Mouse (Mus musculus): ENCODE data around the gene E330017A01Rik.
"Not testable (repeated sequence)": the region's sequence is repeated elsewhere in the genome, so short reads cannot be mapped to it uniquely, and the experiment has no call there.

The E330017A01Rik gene

DNA sequence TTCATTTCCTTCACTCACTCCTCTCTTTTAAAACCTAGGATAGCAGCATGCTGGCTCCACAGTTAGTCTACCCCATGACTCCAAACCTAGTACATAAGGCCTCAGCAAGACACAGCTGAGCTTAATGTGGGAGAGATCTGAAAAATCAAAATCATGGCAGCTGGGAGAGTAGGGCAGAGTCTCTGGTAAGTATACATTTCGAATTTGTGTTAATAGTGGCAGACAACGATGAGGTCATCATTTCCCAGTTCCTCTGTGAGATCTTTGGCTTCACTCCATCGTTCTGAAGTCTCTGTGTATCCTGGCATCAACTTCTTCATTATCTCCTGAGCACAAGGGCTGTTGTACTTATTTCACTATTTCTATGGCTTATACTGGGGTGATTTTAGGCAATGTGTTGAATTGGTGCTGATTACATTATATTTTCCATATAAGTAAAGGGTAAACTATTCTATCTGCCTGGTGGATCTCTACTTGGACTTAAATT lies at the start of gene E330017A01Rik:
TSS of gene E330017A01Rik (minus strand) at position 51 of the 487 bp plus-strand sequence.
- DNase-seq (ENCODE audit: extremely low read depth, insufficient read length, low spot score) = no peak

DNA sequence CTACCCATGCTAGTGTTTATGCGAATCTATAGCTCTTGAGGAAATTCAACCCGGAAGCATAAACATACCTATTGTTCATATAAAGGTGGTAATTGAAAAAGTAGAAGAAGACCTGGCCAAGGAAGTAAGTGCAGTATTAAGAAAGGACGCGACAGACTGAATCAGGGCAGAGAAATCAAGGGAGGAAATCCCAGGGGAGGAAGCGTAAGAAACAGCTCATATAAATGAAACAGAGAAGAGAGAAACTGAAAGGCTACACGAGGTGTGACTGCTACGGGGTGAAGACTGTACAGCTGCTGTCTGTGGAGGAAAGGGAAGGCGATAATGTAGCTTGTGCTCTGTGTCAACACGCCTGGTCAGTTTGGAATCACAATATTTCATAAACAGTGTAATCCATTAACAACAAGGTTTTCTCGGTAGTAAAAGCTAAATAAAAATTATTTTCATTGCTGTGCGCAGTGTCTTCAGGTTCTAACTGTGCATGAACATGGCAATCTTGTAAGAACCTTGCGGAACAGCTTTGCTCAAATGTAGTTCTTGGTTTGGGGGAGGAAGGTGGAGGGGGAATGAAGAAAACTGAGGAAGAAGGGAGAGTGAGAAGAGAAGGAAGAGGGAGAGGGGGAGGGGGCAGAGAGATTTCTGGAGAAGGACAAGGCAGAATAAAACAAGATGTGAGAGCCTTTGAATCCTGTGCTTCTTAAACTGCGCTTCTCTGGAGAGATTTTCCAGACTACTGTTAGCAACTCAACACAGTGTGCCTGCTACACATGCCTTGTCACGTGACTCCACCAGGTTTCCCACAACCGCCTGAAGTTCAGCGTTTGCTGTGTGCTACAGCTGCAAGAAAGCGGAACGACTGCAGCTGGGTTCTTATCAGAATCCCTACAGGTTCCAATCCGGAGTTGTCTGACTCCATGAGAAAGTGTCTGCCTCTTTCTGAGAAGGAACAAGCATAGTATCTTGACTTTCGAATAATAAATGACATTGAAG lies 47.3 kb upstream of the E330017A01Rik start:
- DNase-seq (ENCODE audit: extremely low read depth, insufficient read length, low spot score) = no peak

DNA sequence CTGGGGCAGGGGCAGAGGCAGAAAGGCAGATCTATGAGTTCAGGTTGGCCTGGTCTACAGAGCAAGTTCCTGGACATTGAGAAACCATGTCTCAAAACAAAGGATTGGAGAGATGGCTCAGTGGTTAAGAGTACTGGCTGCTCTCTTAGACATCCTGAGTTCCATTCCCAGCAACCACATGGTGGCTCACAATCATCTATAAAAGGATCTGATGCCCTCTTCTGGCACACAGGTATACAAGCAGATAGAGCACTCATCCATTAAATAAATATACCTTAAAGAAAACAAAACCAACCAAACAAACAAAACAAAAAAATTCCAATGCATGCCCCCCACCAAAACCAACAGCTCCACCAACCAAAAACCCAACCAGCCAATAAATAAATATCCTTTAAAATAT lies 46.0 kb upstream of the E330017A01Rik start:
- DNase-seq (ENCODE audit: extremely low read depth, insufficient read length, low spot score) = no peak

DNA sequence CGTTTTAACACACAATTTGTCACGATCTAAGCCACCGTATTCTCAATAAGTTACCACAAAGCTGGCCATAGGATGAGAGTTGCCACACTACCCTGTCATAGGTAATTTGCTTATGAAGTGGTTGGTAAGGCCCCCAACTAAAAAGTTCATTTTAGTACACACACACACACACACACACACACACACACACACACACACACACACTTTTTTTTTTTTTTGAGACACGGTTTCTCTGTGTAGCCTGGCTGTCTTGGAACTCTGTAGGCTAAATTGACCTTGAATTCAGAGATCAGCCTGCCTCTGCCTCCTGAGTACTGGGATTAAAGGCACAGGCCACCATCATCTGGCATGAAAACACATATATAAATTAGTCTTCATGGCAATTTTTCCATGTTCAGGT lies 45.4 kb upstream of the E330017A01Rik start:
- no peak for DNase-seq (ENCODE audit: extremely low read depth, insufficient read length, low spot score)

DNA sequence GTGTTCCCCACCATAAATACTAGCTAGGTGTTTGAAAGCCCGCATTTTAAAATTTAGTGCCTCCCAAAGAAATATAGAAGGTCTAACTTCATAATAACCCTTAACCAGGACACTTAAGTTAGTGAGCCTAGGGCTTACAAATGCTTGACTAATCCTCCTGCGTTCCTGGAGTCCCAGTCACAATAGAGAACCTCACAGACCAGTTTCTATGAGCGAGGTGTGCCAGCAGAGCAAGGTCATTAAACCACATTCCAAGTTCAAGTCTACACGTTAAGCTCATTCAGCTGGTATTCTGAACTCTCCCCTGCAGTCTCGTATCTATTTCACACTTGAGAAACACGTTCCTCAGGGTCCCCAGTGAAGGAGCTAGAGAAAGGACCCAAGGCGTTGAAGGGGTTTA lies 44.3 kb upstream of the E330017A01Rik start:
- DNase-seq (ENCODE audit: extremely low read depth, insufficient read length, low spot score) = no peak

DNA sequence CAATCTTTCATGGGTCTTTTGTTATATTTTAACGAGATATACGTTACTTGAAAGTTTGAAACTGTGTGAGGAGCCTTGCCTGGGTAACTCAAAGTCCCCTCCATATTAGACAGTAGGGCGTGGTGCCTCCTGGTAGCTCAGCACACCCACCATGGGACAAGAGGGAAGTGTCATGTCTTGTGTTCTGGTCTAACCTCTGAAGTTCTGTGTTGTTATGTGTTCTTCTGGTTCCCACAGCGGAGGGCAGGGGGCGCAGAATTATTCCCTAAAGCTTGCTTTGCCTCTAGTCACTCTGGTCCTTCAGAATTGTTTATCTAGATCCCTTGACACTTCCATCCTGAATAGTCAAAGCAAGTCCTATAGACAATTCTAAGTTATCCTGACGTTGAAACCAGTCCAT lies 43.5 kb upstream of the E330017A01Rik start:
- DNase-seq (ENCODE audit: extremely low read depth, insufficient read length, low spot score) = no peak

DNA sequence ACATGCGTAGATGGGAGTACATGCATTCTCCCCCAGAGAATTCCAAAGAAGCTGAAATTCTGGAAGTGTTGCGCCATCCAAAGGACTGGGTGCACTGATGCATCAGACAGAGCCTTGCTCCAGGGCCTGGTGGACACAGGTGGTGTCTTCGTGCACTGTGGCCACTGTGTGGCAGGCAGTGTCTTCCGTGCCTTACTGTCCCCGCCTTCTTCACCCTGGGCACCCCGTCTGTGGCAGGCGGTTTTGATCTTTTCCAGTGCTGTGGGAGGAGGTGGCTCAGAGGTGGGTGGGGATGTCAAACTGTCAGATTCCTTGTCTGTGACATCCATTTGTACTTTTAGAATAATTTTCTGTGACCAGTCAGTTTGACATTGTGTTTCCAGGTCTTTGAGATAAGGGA lies 40.1 kb upstream of the E330017A01Rik start:
- no peak for DNase-seq (ENCODE audit: extremely low read depth, insufficient read length, low spot score)

DNA sequence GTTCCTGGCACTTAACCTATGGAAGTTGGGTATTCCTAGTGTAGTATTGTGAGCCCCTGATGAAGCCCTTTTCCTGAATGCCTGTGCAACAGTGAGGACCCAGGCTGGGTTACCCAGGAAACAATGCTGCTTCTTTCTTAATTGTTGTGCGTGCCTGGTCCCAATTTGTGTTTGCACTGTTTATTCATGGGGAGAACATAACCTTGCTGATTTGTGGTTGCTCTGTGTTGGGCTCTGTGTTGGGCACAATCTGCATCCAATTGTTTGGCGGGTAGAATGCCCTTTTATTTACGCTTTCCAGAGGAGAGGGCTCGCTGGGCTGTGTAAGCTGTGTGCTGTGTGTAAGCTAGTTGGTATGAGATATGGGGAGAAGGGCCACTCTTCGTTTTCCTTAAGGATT lies 39.0 kb upstream of the E330017A01Rik start:
- no peak for DNase-seq (ENCODE audit: extremely low read depth, insufficient read length, low spot score)

DNA sequence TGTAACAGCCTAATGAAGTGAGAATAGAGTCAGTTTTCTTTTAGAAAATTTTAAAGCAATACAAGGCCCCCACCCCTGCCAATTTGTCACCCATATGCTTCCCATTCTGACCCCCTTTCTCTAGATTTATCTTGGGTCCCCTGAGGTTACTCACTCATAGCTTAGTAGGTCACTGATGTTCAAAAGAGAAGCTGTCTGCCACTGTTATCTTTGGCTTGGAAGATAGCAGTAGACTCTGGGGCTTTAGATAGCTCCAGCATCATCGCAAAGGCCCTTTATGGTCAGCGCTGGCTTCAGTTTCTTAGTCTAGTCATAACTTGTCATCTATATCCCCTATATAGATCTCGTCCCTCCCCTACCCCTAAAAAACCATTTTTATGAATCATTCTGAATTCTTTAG lies 38.1 kb upstream of the E330017A01Rik start:
- DNase-seq (ENCODE audit: extremely low read depth, insufficient read length, low spot score) = no peak

DNA sequence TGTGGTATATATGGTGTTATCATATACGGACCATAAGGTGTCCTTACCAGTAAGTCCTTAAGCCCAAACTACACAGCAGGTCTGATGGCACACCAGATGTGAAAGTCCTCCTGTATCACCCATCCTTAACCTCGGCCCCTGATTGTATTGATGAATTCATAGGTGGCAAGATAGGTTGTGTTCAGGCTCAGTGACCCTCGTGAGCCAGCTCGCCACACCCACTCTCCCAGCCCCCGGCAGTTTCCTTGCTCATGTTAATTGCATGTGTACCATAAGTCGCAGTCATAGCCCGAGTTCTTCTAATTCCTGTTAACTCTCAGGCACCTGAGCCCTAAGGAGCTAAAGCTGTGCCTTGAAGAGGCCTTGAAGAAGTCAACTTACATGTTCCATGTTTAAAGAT lies 37.6 kb upstream of the E330017A01Rik start:
- DNase-seq (ENCODE audit: extremely low read depth, insufficient read length, low spot score) = no peak

DNA sequence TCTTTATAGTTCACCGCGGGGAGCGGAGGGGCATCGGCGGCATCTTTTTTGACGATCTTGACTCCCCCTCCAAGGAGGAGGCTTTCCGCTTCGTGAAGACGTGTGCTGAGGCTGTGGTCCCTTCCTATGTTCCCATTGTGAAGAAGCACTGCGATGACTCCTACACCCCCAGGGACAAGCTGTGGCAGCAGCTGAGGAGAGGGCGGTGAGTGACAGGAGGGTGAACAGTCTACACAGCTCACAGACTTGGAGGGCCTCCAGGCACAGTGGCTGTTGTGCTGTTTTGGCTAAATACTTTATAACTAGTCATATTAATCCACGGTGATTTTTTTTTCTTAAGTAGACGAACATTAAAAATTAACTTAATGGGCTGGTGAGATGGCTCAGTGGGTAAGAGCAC lies 36.7 kb upstream of the E330017A01Rik start:
- no peak for DNase-seq (ENCODE audit: extremely low read depth, insufficient read length, low spot score)

DNA sequence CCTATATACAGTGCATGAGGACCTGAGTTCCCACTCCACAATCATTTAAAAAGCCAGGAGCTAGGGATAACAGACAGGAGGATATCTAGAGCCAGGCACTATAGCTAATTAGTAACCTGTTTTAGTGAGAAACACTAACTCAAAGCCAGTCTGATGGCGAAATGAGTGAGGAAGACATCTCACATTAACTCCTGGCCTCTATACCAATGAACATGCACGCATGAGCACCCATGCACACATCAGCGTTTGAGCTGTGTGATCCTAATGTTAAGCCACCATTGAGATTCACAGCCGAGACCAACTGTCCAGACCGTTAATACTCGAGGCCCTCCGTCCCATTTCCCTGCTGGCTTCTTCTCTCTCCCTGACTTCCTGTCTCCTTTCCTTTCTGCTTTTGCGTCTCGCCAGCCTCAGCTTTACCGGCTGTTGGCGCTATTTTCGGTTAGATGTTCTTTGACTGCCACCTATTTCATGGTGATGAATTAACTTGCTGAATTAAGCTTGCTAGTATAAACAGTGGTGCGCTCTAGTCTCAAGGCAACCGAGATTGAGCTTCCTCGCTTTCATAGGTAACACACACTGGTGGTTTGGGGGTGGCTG lies 35.4 kb upstream of the E330017A01Rik start:
- no peak for DNase-seq (ENCODE audit: extremely low read depth, insufficient read length, low spot score)

DNA sequence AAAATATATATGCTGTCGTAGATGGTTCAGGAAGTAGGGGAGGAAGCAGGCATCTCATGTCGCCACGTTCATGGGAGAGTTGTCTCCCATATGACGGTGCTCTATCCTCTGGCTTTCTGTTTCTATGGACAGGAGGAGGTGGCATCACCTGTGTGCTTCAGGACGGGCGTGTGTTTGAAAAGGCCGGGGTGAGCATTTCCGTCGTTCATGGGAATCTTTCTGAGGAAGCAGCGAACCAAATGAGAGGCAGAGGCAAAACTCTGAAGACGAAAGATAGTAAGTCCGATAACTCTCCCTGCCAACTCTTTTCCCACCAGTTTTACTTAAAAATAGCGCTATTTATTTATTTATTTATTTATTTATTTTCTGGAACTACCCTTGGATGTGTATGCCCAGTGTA lies 33.9 kb upstream of the E330017A01Rik start:
- DNase-seq (ENCODE audit: extremely low read depth, insufficient read length, low spot score) = no peak

DNA sequence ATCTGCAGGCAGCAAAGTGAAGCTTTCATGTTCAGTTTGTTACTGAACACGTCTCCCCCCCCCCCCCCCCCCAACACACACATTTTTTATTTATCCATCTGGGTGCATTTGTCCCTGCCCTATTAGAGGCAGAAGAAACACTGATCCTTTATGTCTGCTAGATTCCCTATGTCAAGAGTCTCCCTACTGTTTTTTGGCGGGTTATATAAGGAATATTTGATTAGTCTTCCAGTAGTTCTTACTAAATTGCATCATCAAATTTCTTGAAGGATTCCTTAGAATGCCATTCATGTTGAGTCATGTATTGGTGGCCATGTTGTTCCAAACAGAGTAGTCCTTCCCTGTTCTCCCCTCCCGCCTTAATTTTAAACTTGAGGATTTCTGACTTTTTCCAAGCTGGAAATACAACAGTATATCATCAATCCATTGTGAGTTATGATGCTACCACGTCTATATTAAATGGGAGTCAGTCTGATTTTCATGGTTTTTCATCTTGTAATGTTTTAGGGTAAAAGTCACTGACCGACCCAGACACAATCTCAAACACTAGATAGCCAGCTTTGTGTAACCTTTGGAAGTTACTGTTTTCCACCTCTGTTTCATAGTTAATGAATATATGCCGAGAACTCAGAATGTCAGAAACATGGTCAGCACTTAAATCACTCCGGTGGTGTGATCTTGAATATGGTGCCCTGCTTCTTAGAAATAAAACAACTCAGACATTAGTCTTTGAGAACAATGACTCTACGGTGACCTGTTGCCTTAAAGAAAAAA lies 32.9 kb upstream of the E330017A01Rik start:
- DNase-seq (ENCODE audit: extremely low read depth, insufficient read length, low spot score) = peak; percentile 26

DNA sequence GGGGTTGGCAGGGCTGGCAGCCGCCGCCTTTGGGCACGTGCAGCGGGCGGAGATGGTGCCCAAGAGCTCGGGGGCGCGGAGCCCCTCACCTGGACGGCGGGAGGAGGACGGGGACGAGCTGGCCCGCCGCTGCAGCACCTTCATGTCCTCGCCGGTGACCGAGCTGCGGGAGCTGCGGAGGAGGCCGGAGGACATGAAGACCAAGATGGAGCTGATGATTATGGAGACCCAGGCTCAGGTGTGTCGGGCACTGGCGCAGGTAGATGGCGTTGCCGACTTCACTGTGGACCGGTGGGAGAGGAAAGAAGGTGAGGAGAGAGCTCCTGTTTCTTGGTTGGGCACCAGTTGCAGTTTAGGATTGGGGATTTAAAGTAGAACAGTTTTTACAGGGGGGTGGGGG lies 32.1 kb upstream of the E330017A01Rik start:
- no peak for DNase-seq (ENCODE audit: extremely low read depth, insufficient read length, low spot score)

DNA sequence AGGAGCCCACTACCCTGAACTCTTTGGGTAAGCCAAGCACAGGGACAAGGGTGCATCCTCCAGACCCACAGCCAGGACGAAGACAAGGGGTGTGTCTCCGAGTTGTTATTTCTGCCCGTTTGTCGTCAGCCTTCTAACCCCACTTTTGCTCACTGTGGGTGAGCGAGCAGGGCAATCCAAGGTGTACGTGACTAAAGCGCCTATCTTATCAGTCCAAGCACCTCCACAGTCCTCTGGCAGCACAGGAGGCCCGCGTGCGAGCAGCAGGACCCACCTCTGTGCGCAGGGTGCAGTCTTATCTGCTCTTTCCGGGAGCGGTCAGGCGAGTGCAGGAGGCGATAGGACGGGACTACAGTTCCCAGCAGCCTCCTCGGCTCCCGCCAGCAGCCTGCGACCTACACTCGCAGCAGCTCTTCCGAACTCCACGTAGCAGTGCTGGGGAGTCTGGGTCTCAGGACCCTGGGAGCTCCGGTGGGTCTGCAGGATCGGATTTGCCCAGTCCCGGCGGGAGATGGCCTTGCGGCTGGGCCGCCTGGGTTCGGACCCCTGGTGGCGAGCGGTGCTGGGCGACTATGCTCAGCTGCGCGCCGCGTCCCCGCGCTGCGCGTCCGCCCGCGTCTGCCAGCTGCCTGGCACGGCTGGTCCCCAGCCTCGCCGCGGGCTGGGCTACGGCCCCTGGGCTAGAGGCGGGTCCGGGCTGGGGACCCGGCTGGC lies 31.5 kb upstream of the E330017A01Rik start, which contains the start of gene Cpox:
TSS of gene Cpox (plus strand) at position 376 of the 714 bp plus-strand sequence.
- peak; percentile 88 for DNase-seq (ENCODE audit: extremely low read depth, insufficient read length, low spot score)

DNA sequence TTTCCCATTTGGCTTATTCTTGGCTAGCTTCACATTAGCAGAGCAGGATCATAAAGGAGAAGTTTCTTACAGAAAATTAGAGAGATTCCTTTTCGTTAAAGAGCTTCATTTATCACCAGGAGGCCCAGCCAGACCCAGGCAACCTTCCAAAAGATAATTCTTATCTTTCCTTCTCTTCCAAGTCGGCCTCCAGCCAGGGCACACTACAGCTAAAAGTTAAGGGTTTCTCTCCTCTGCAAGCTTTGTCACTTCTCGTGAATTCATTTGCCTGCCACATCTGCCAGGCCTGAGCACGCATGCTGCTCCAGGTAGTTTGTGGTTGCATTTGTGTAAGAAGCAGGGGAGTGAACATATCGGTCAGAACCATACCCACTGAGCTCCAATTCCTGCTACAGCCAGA lies 30.7 kb upstream of the E330017A01Rik start:
- no peak for DNase-seq (ENCODE audit: extremely low read depth, insufficient read length, low spot score)

DNA sequence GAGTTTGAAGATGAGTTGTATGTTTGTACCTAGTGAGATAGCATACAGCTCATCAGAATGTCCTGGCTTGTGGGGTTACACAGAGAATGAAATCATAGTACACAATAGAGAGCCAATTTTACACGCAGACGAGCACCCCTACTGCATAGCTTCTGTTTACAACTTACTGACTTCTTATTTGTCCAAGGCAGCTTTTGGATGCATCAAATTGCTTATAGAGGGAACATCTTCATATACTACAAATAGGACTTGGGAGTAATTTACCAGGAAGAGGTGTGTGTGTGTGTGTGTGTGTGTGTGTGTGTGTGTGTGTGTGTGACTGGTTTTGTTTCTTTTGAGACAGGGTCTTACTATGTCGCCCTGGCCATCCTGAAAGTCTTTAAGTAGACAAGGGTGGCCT lies 30.0 kb upstream of the E330017A01Rik start:
- DNase-seq (ENCODE audit: extremely low read depth, insufficient read length, low spot score) = no peak

DNA sequence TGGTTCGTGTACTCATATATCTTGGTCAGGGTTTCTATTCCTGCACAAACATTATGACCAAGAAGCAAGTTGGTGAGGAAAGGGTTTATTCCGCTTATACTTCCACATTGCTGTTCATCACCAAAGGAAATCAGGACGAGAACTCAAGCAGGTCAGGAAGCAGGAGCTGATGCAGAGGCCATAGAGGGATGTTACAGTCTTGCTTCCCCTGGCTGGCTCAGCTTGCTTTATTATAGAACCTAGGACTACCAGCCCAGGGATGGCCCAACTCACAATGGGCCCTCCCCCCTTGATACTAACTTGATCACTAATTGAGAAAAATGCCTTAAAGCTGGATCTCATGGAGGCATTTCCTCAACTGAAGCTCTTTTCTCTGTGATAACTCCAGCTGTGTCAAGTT lies 28.1 kb upstream of the E330017A01Rik start:
- DNase-seq (ENCODE audit: extremely low read depth, insufficient read length, low spot score) = not testable (repeated sequence)

DNA sequence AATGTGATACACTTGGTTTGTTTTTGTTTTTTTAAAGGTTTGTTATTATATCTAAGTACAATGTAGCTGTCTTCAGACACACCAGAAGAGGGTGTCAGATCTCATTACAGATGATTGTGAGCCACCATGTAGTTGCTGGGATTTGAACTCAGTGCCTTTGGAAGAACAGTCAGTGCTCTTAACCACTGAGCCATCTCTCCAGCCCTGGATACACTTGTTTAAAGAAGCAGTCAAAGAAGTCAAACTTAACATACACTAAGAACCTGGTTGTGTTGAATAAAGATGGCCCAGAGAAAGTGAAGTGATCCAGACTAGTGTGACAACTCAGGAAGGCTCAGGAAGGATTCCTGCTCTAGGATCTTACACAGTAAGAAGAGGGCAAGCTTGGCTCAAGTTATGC lies 26.6 kb upstream of the E330017A01Rik start:
- not testable (repeated sequence) for DNase-seq (ENCODE audit: extremely low read depth, insufficient read length, low spot score)
